Comparison of ENCODE assay signal across 15 mouse cellular contexts in genomic region chr10:122020906-122021305, GRCm38 (mm10).
"Had no signal": no experiment of that assay in that cellular context is flagged by ENCODE, and none has a peak within 500 bp of the region (broad histone marks: within the 10 kb centered on the region; RNA-seq: fewer than 3 reads in every experiment).

No protein-coding gene starts in this region.

- H3K4me3 ChIP-seq: neural tube, embryonic 12.5 days; neural tube, embryonic 13.5 days; stomach, embryonic 15.5 days had no signal

- DNase-seq: retina, postnatal 1 day; right cerebral cortex, adult 18-20 months; right cerebral cortex, postnatal 14 days; right cerebral cortex, postnatal 25 days; right cerebral cortex, postnatal 4 days; spleen, adult 18-20 months; thymus, adult 18-20 months; thymus, adult 2 months; thymus, postnatal 14 days; thymus, postnatal 25 days; thymus, postnatal 36 days; thymus, postnatal 4 days had no signal

- H3K27ac ChIP-seq: neural tube, embryonic 12.5 days; neural tube, embryonic 13.5 days; stomach, embryonic 15.5 days had no signal

- H3K4me2 ChIP-seq: neural tube, embryonic 12.5 days; neural tube, embryonic 13.5 days; stomach, embryonic 15.5 days had no signal

- H3K9me3 ChIP-seq: stomach, embryonic 15.5 days had no signal

- H3K27me3 ChIP-seq: neural tube, embryonic 12.5 days; neural tube, embryonic 13.5 days; stomach, embryonic 15.5 days had no signal

- H3K9ac ChIP-seq: neural tube, embryonic 12.5 days; neural tube, embryonic 13.5 days; stomach, embryonic 15.5 days had no signal
